Mouse (Mus musculus) forebrain, embryonic 10.5 days (tissue): ENCODE data around the gene Pramef20. TPM values are rescaled to one million over a fixed set of nuclear protein-coding genes. Genes with fewer than 3 reads are reported as not detected.
"Not testable (repeated sequence)": the region's sequence is repeated elsewhere in the genome, so short reads cannot be mapped to it uniquely, and the experiment has no call there.

Experiments
- DNase-seq: peaks from one replicate; pipeline ENCODE4 v3.0.0-alpha.2; 2017; ENCODE audit warnings: low spot score; ENCODE audit errors: extremely low spot score
- H3K27ac ChIP-seq: fragments of 300-500 bp; sonication (generic); 2 replicates; pipeline ENCODE4 v1.5.1; 2016; ENCODE audit warnings: mild to moderate bottlenecking
- H3K27me3 ChIP-seq: fragments of 300-500 bp; sonication (generic); 2 replicates; pipeline ENCODE4 v1.6.1; 2016; ENCODE audit warnings: mild to moderate bottlenecking; ENCODE audit not compliant: poor library complexity, severe bottlenecking
- H3K36me3 ChIP-seq: fragments of 300-500 bp; sonication (generic); replicated peaks from 2 replicates; pipeline ENCODE4 v1.6.1; 2016; ENCODE audit warnings: mild to moderate bottlenecking, moderate library complexity
- H3K4me1 ChIP-seq: fragments of 300-500 bp; sonication (generic); 2 replicates; pipeline ENCODE4 v1.6.1; 2016
- H3K4me3 ChIP-seq: fragments of 300-500 bp; sonication (generic); 2 replicates; pipeline ENCODE4 v1.5.1; 2016; ENCODE audit warnings: mild to moderate bottlenecking, moderate library complexity
- H3K9me3 ChIP-seq: fragments of 300-500 bp; sonication (generic); 2 replicates; pipeline ENCODE4 v1.6.1; 2016; ENCODE audit warnings: mild to moderate bottlenecking, moderate library complexity
- WGBS: fragments of 180-500 bp; shearing (Covaris S2); methylation state at CpG from one replicate; pipeline ENCODE4 v1.1.7; 2016; 5-methylcytosine and 5-hydroxymethylcytosine counted together
- polyA plus RNA-seq: library from polyadenylated mRNA; unstranded; fragments of >200 nt; fragmentation: Nextera tagmentation; extraction: Ambion mirVana; gene quantifications from 2 replicates; pipeline ENCODE4 v1.2.1, GENCODE M21; 2016

The Pramef20 gene
- not detected in 2 replicates for polyA plus RNA-seq

- no peaks in the 10 kb centered on the region for H3K36me3 ChIP-seq
- no peak for DNase-seq
- WGBS: 70% methylated on average over 2 of the region's 2 CpGs
Measured at GRCm38 (mm10) chr4:144377911-144378310, at the start of gene Pramef20. Gene Pramef20 (minus strand): TSS chr4:144377933.

GRCm38 (mm10) chr4:144424590-144424989 lies 46.9 kb upstream of the Pramef20 start:
- no peak overlapping the region for H3K4me3 ChIP-seq
- no peak for DNase-seq
- no peak overlapping the region for H3K27ac ChIP-seq
- peaks cover 7% of the 10 kb centered on the region; the same call in 1 of the 2 replicates for H3K9me3 ChIP-seq
- no peaks in the 10 kb centered on the region for H3K36me3 ChIP-seq
- 81% methylated on average over 5 of the region's 5 CpGs for WGBS
- no peaks in the 10 kb centered on the region for H3K4me1 ChIP-seq
- H3K27me3 ChIP-seq: no peaks in the 10 kb centered on the region

More at GRCm38 (mm10) chr4:144377911-144378310, at the start of gene Pramef20:
- H3K27me3 ChIP-seq: no peaks in the 10 kb centered on the region
- peaks cover 36% of the 10 kb centered on the region; the same call in 1 of the 2 replicates for H3K9me3 ChIP-seq
- no peak within 1 kb of the TSS for H3K4me3 ChIP-seq
- H3K4me1 ChIP-seq: no peaks in the 10 kb centered on the region
- no peak within 1 kb of the TSS for H3K27ac ChIP-seq

GRCm38 (mm10) chr4:144420644-144421043 lies 42.9 kb upstream of the Pramef20 start:
- no peak overlapping the region for H3K27ac ChIP-seq
- no peaks in the 10 kb centered on the region for H3K36me3 ChIP-seq
- H3K4me1 ChIP-seq: no peaks in the 10 kb centered on the region
- H3K27me3 ChIP-seq: no peaks in the 10 kb centered on the region
- peaks cover 16% of the 10 kb centered on the region; the same call in 1 of the 2 replicates for H3K9me3 ChIP-seq
- no peak overlapping the region for H3K4me3 ChIP-seq
- no peak for DNase-seq

- peaks cover 21% of the 10 kb centered on the region; the same call in 1 of the 2 replicates for H3K9me3 ChIP-seq
- peaks cover 7% of the 10 kb centered on the region for H3K4me1 ChIP-seq
- no peak within 1 kb of the TSS for H3K27ac ChIP-seq
- no peak for DNase-seq
- H3K4me3 ChIP-seq: no peak within 1 kb of the TSS
- no peaks in the 10 kb centered on the region for H3K36me3 ChIP-seq
- no peaks in the 10 kb centered on the region for H3K27me3 ChIP-seq
- 87% methylated on average over 9 of the region's 9 CpGs for WGBS
Measured at GRCm38 (mm10) chr4:144408290-144408689, 30.6 kb upstream of the Pramef20 start, which contains the start of gene Pramef12. Gene Pramef12 (minus strand): TSS chr4:144408464.

- Histone ChIP-seq H3K36me3 (no peaks in the 10 kb centered on the region), H3K27me3 (no peaks in the 10 kb centered on the region), H3K9me3 (peaks cover 21% of the 10 kb centered on the region; the same call in 1 of the 2 replicates), H3K4me1 (peaks cover 7% of the 10 kb centered on the region), H3K27ac (no peak overlapping the region), H3K4me3 (no peak overlapping the region)
- no peak for DNase-seq
- 47% methylated on average over 3 of the region's 3 CpGs for WGBS
Measured at GRCm38 (mm10) chr4:144406261-144406660, 28.5 kb upstream of the Pramef20 start.

DNA sequence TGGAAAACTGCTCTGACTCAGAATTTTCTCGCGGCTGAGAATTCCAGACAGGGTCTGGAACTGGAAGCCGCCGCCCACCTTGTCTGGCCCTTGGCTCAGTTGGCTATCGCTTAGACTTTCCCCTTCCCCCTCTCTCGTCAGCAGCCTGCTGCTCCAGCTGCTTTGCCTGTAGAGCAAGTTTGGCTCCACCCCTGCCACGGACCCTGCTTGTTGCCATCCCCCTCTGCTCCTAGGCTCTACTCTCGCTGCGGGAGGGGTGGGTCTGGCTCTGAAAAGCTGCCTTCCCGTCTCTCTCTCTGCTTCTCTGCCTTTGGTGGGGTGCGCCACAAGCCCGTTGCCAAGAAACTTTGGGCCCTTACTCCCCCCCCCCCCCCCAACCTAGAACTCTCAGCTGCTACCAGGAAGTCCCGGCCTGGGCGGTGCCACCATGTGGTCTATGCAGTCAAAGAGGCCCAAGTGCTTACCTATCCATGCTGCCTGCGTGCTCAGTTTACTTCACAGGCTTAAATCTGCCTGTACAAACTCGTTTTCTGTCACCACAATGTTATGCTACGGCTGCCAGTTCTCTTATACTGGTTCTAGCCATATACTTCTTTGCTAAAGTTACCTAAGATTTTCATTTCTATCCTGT lies 26.8 kb upstream of the Pramef20 start:
- no peaks in the 10 kb centered on the region for H3K27me3 ChIP-seq
- peak overlapping the region; percentile 54; the same call in 1 of the 2 replicates for H3K27ac ChIP-seq
- H3K36me3 ChIP-seq: no peaks in the 10 kb centered on the region
- DNase-seq: peak; percentile 21
- H3K4me3 ChIP-seq: peak overlapping the region; percentile 40
- H3K4me1 ChIP-seq: peaks cover 7% of the 10 kb centered on the region
- WGBS: 7% methylated on average over 17 of the region's 17 CpGs
- H3K9me3 ChIP-seq: peaks cover 14% of the 10 kb centered on the region; the same call in 1 of the 2 replicates

GRCm38 (mm10) chr4:144402712-144403111 lies 25.0 kb upstream of the Pramef20 start:
- WGBS: 81% methylated on average over 4 of the region's 4 CpGs
- Histone ChIP-seq H3K27me3 (no peaks in the 10 kb centered on the region), H3K4me3 (no peak overlapping the region), H3K27ac (no peak overlapping the region), H3K9me3 (peaks cover 5% of the 10 kb centered on the region; the same call in 1 of the 2 replicates), H3K4me1 (peaks cover 7% of the 10 kb centered on the region), H3K36me3 (no peaks in the 10 kb centered on the region)
- no peak for DNase-seq

GRCm38 (mm10) chr4:144396316-144396715 lies 18.6 kb upstream of the Pramef20 start:
- WGBS: 44% methylated on average over 3 of the region's 3 CpGs
- H3K4me3 ChIP-seq: no peak overlapping the region
- no peak overlapping the region for H3K27ac ChIP-seq
- no peak for DNase-seq
- peaks cover 13% of the 10 kb centered on the region for H3K9me3 ChIP-seq
- no peaks in the 10 kb centered on the region for H3K4me1 ChIP-seq
- H3K36me3 ChIP-seq: no peaks in the 10 kb centered on the region
- no peaks in the 10 kb centered on the region for H3K27me3 ChIP-seq

- H3K36me3 ChIP-seq, H3K4me1 ChIP-seq, H3K4me3 ChIP-seq, DNase-seq, H3K27ac ChIP-seq, H3K27me3 ChIP-seq: not testable (repeated sequence)
- H3K9me3 ChIP-seq: peaks cover 24% of the 10 kb centered on the region
- WGBS: 86% methylated on average over 3 of the region's 3 CpGs
Measured at GRCm38 (mm10) chr4:144357642-144358041, 20.1 kb downstream of the Pramef20 start, which contains the start of gene Gm13119. Gene Gm13119 (plus strand): TSS chr4:144357942.

- not testable (repeated sequence) for H3K4me1 ChIP-seq, H3K27me3 ChIP-seq, DNase-seq, H3K27ac ChIP-seq, H3K4me3 ChIP-seq, H3K36me3 ChIP-seq, H3K9me3 ChIP-seq
- 78% methylated on average over 3 of the region's 3 CpGs for WGBS
Measured at GRCm38 (mm10) chr4:144335856-144336255, 41.9 kb downstream of the Pramef20 start.

- DNase-seq, H3K4me1 ChIP-seq, H3K36me3 ChIP-seq, H3K9me3 ChIP-seq, H3K4me3 ChIP-seq, H3K27ac ChIP-seq, H3K27me3 ChIP-seq: not testable (repeated sequence)
- WGBS: 74% methylated on average over 4 of the region's 4 CpGs
Measured at GRCm38 (mm10) chr4:144329949-144330348, 47.8 kb downstream of the Pramef20 start, which contains the start of gene Gm13128. Gene Gm13128 (plus strand): TSS chr4:144330249.
